Mouse (Mus musculus): ENCODE measurements at regions not wholly inside any gene's neighbourhood (a gene's known extent, or its start where the extent isn't known, plus 50 kb on each side); places are given as distances from the start of the nearest gene placed in this dataset.

- ATAC-seq (ENCODE audit: insufficient number of reproducible peaks, low FRiP score, low TSS enrichment, low read depth) (no peak), DNase-seq (ENCODE audit: low spot score) (peak; percentile 31)
- 32% methylated on average over 8 of the region's 8 CpGs for WGBS
- Histone ChIP-seq H3K4me2 (ENCODE audit: low read depth, severe bottlenecking) (no peak overlapping the region), H3K27me3 (ENCODE audit: control insufficient read depth, insufficient read depth, low read length) (no peaks in the 10 kb centered on the region), H3K27ac (replicated peaks; ENCODE audit: low read depth, low read length) (no peak overlapping the region), H3K9me3 (ENCODE audit: control insufficient read depth, low read length) (no peaks in the 10 kb centered on the region), H3K9ac (ENCODE audit: low read length) (no peak overlapping the region), H3K4me1 (ENCODE audit: control insufficient read depth, insufficient read depth, low read length) (no peaks in the 10 kb centered on the region), H3K36me3 (ENCODE audit: control insufficient read depth, insufficient read depth, low read length) (no peaks in the 10 kb centered on the region), H3K4me3 (ENCODE audit: low read depth, low read length) (no peak overlapping the region)
Measured at GRCm38 (mm10) chr11:64369516-64369915, 65.6 kb upstream of the Hs3st3a1 start.

- Histone ChIP-seq H3K4me2 (ENCODE audit: low read depth, severe bottlenecking) (no peak overlapping the region), H3K27ac (replicated peaks; ENCODE audit: low read depth, low read length) (no peak overlapping the region), H3K4me3 (ENCODE audit: low read depth, low read length) (no peak overlapping the region), H3K36me3 (ENCODE audit: control insufficient read depth, insufficient read depth, low read length) (no peaks in the 10 kb centered on the region), H3K27me3 (ENCODE audit: control insufficient read depth, insufficient read depth, low read length) (no peaks in the 10 kb centered on the region), H3K9ac (ENCODE audit: low read length) (no peak overlapping the region), H3K9me3 (ENCODE audit: control insufficient read depth, low read length) (no peaks in the 10 kb centered on the region), H3K4me1 (ENCODE audit: control insufficient read depth, insufficient read depth, low read length) (peaks cover 4% of the 10 kb centered on the region)
- DNase-seq (ENCODE audit: low spot score) (peak; percentile 34), ATAC-seq (ENCODE audit: insufficient number of reproducible peaks, low FRiP score, low TSS enrichment, low read depth) (no peak)
- WGBS: 69% methylated on average over 11 of the region's 11 CpGs
Measured at GRCm38 (mm10) chr11:64335456-64335855, 99.7 kb upstream of the Hs3st3a1 start.

GRCm38 (mm10) chr11:64332406-64332805 lies 102.7 kb upstream of the Hs3st3a1 start:
- no peak overlapping the region for H3K4me2 ChIP-seq (ENCODE audit: low read depth, severe bottlenecking)
- no peaks in the 10 kb centered on the region for H3K27me3 ChIP-seq (ENCODE audit: control insufficient read depth, insufficient read depth, low read length)
- no peaks in the 10 kb centered on the region for H3K36me3 ChIP-seq (ENCODE audit: control insufficient read depth, insufficient read depth, low read length)
- peaks cover 4% of the 10 kb centered on the region for H3K4me1 ChIP-seq (ENCODE audit: control insufficient read depth, insufficient read depth, low read length)
- no peak overlapping the region for H3K9ac ChIP-seq (ENCODE audit: low read length)
- H3K9me3 ChIP-seq (ENCODE audit: control insufficient read depth, low read length): no peaks in the 10 kb centered on the region
- no peak for DNase-seq (ENCODE audit: low spot score)
- no peak for ATAC-seq (ENCODE audit: insufficient number of reproducible peaks, low FRiP score, low TSS enrichment, low read depth)
- 83% methylated on average over 7 of the region's 7 CpGs for WGBS
- H3K27ac ChIP-seq (replicated peaks; ENCODE audit: low read depth, low read length): no peak overlapping the region
- no peak overlapping the region for H3K4me3 ChIP-seq (ENCODE audit: low read depth, low read length)

- DNase-seq (ENCODE audit: low spot score) (no peak), ATAC-seq (ENCODE audit: insufficient number of reproducible peaks, low FRiP score, low TSS enrichment, low read depth) (no peak)
- Histone ChIP-seq H3K4me2 (ENCODE audit: low read depth, severe bottlenecking) (no peak overlapping the region), H3K9ac (ENCODE audit: low read length) (no peak overlapping the region), H3K4me1 (ENCODE audit: control insufficient read depth, insufficient read depth, low read length) (peaks cover 4% of the 10 kb centered on the region), H3K9me3 (ENCODE audit: control insufficient read depth, low read length) (no peaks in the 10 kb centered on the region), H3K27ac (replicated peaks; ENCODE audit: low read depth, low read length) (no peak overlapping the region), H3K4me3 (ENCODE audit: low read depth, low read length) (no peak overlapping the region), H3K27me3 (ENCODE audit: control insufficient read depth, insufficient read depth, low read length) (no peaks in the 10 kb centered on the region), H3K36me3 (ENCODE audit: control insufficient read depth, insufficient read depth, low read length) (no peaks in the 10 kb centered on the region)
- 88% methylated on average over 5 of the region's 5 CpGs for WGBS
Measured at GRCm38 (mm10) chr11:64331811-64332210, 103.3 kb upstream of the Hs3st3a1 start.

GRCm38 (mm10) chr11:64329129-64329528 lies 106.0 kb upstream of the Hs3st3a1 start:
- Histone ChIP-seq H3K4me1 (ENCODE audit: control insufficient read depth, insufficient read depth, low read length) (no peaks in the 10 kb centered on the region; the same call in 1 of the 2 replicates), H3K36me3 (ENCODE audit: control insufficient read depth, insufficient read depth, low read length) (no peaks in the 10 kb centered on the region), H3K9me3 (ENCODE audit: control insufficient read depth, low read length) (no peaks in the 10 kb centered on the region), H3K27ac (replicated peaks; ENCODE audit: low read depth, low read length) (no peak overlapping the region), H3K9ac (ENCODE audit: low read length) (no peak overlapping the region), H3K4me2 (ENCODE audit: low read depth, severe bottlenecking) (no peak overlapping the region), H3K27me3 (ENCODE audit: control insufficient read depth, insufficient read depth, low read length) (no peaks in the 10 kb centered on the region), H3K4me3 (ENCODE audit: low read depth, low read length) (no peak overlapping the region)
- ATAC-seq (ENCODE audit: insufficient number of reproducible peaks, low FRiP score, low TSS enrichment, low read depth): no peak
- DNase-seq (ENCODE audit: low spot score): no peak
- 84% methylated on average over 3 of the region's 3 CpGs for WGBS

- DNase-seq (ENCODE audit: low spot score) (no peak), ATAC-seq (ENCODE audit: insufficient number of reproducible peaks, low FRiP score, low TSS enrichment, low read depth) (no peak)
- Histone ChIP-seq H3K4me1 (ENCODE audit: control insufficient read depth, insufficient read depth, low read length) (no peaks in the 10 kb centered on the region; the same call in 1 of the 2 replicates), H3K4me3 (ENCODE audit: low read depth, low read length) (no peak overlapping the region), H3K4me2 (ENCODE audit: low read depth, severe bottlenecking) (no peak overlapping the region), H3K9ac (ENCODE audit: low read length) (no peak overlapping the region), H3K27me3 (ENCODE audit: control insufficient read depth, insufficient read depth, low read length) (no peaks in the 10 kb centered on the region), H3K36me3 (ENCODE audit: control insufficient read depth, insufficient read depth, low read length) (no peaks in the 10 kb centered on the region), H3K27ac (replicated peaks; ENCODE audit: low read depth, low read length) (no peak overlapping the region), H3K9me3 (ENCODE audit: control insufficient read depth, low read length) (no peaks in the 10 kb centered on the region)
- 43% methylated on average over 3 of the region's 3 CpGs for WGBS
Measured at GRCm38 (mm10) chr11:64327771-64328170, 107.4 kb upstream of the Hs3st3a1 start.

- no peaks in the 10 kb centered on the region; the same call in 1 of the 2 replicates for H3K4me1 ChIP-seq (ENCODE audit: control insufficient read depth, insufficient read depth, low read length)
- H3K27ac ChIP-seq (replicated peaks; ENCODE audit: low read depth, low read length): no peak overlapping the region
- H3K27me3 ChIP-seq (ENCODE audit: control insufficient read depth, insufficient read depth, low read length): no peaks in the 10 kb centered on the region
- no peak overlapping the region for H3K4me2 ChIP-seq (ENCODE audit: low read depth, severe bottlenecking)
- H3K4me3 ChIP-seq (ENCODE audit: low read depth, low read length): no peak overlapping the region
- ATAC-seq (ENCODE audit: insufficient number of reproducible peaks, low FRiP score, low TSS enrichment, low read depth) (no peak), DNase-seq (ENCODE audit: low spot score) (no peak)
- no peaks in the 10 kb centered on the region for H3K9me3 ChIP-seq (ENCODE audit: control insufficient read depth, low read length)
- WGBS: 91% methylated on average over 7 of the region's 7 CpGs
- no peak overlapping the region for H3K9ac ChIP-seq (ENCODE audit: low read length)
- H3K36me3 ChIP-seq (ENCODE audit: control insufficient read depth, insufficient read depth, low read length): no peaks in the 10 kb centered on the region
Measured at GRCm38 (mm10) chr11:64326646-64327045, 108.5 kb upstream of the Hs3st3a1 start.

GRCm38 (mm10) chr11:64321900-64322425 lies 113.2 kb upstream of the Hs3st3a1 start:
- H3K27me3 ChIP-seq (ENCODE audit: control insufficient read depth, insufficient read depth, low read length): no peaks in the 10 kb centered on the region
- H3K36me3 ChIP-seq (ENCODE audit: control insufficient read depth, insufficient read depth, low read length): no peaks in the 10 kb centered on the region
- no peak overlapping the region for H3K4me3 ChIP-seq (ENCODE audit: low read depth, low read length)
- H3K4me2 ChIP-seq (ENCODE audit: low read depth, severe bottlenecking): no peak overlapping the region
- no peak for ATAC-seq (ENCODE audit: insufficient number of reproducible peaks, low FRiP score, low TSS enrichment, low read depth)
- no peaks in the 10 kb centered on the region for H3K9me3 ChIP-seq (ENCODE audit: control insufficient read depth, low read length)
- no peaks in the 10 kb centered on the region for H3K4me1 ChIP-seq (ENCODE audit: control insufficient read depth, insufficient read depth, low read length)
- DNase-seq (ENCODE audit: low spot score): no peak
- H3K9ac ChIP-seq (ENCODE audit: low read length): no peak overlapping the region
- WGBS: 84% methylated on average over 8 of the region's 8 CpGs
- no peak overlapping the region for H3K27ac ChIP-seq (replicated peaks; ENCODE audit: low read depth, low read length)

GRCm38 (mm10) chr11:64317458-64317857 lies 117.7 kb upstream of the Hs3st3a1 start:
- Histone ChIP-seq H3K9ac (ENCODE audit: low read length) (no peak overlapping the region), H3K27me3 (ENCODE audit: control insufficient read depth, insufficient read depth, low read length) (no peaks in the 10 kb centered on the region), H3K36me3 (ENCODE audit: control insufficient read depth, insufficient read depth, low read length) (no peaks in the 10 kb centered on the region), H3K4me3 (ENCODE audit: low read depth, low read length) (no peak overlapping the region), H3K4me2 (ENCODE audit: low read depth, severe bottlenecking) (no peak overlapping the region), H3K27ac (replicated peaks; ENCODE audit: low read depth, low read length) (no peak overlapping the region), H3K9me3 (ENCODE audit: control insufficient read depth, low read length) (no peaks in the 10 kb centered on the region), H3K4me1 (ENCODE audit: control insufficient read depth, insufficient read depth, low read length) (no peaks in the 10 kb centered on the region)
- no peak for ATAC-seq (ENCODE audit: insufficient number of reproducible peaks, low FRiP score, low TSS enrichment, low read depth)
- DNase-seq (ENCODE audit: low spot score): no peak
- WGBS: 78% methylated on average over 6 of the region's 6 CpGs

All from limb, embryonic 11.5 days (tissue).